Mouse (Mus musculus) testis, adult 2 months (tissue): ENCODE results near the gene Erc2. TPM values are rescaled to one million over a fixed set of nuclear protein-coding genes. Genes with fewer than 3 reads are reported as not detected.

Experiments
- H3K27ac ChIP-seq: fragments of 200-500 bp; 2 replicates; pipeline ENCODE4 v1.5.1; 2012; ENCODE audit warnings: low read depth, low read length; ENCODE audit not compliant: control insufficient read depth, insufficient read depth
- H3K27me3 ChIP-seq: fragments of 200-500 bp; 2 replicates; pipeline ENCODE4 v1.6.1; 2012; ENCODE audit warnings: mild to moderate bottlenecking, low read length, moderate library complexity; ENCODE audit not compliant: control insufficient read depth, insufficient read depth
- H3K36me3 ChIP-seq: fragments of 200-500 bp; 2 replicates; pipeline ENCODE4 v1.6.1; 2012; ENCODE audit warnings: mild to moderate bottlenecking, low read length; ENCODE audit not compliant: control insufficient read depth, insufficient read depth
- H3K4me1 ChIP-seq: fragments of 200-500 bp; 2 replicates; pipeline ENCODE4 v1.6.1; 2012; ENCODE audit warnings: low read length; ENCODE audit not compliant: control insufficient read depth, insufficient read depth
- H3K4me3 ChIP-seq: fragments of 200-500 bp; 2 replicates; pipeline ENCODE4 v1.5.1; 2012; ENCODE audit warnings: low read depth, mild to moderate bottlenecking, low read length, moderate library complexity, mixed read lengths; ENCODE audit not compliant: control insufficient read depth
- CTCF ChIP-seq: fragments of 200-500 bp; IDR thresholded peaks from 2 replicates; pipeline ENCODE4 v1.5.1; 2012; ENCODE audit warnings: low read depth, mild to moderate bottlenecking, inconsistent platforms, low read length, moderate library complexity; ENCODE audit not compliant: control insufficient read depth, insufficient read depth, insufficient replicate concordance
- POLR2A ChIP-seq: fragments of 200-500 bp; IDR thresholded peaks from 2 replicates; pipeline ENCODE4 v1.6.1; 2012; ENCODE audit warnings: low read depth, mild to moderate bottlenecking, inconsistent platforms, low read length, moderate library complexity; ENCODE audit not compliant: control insufficient read depth
- polyA plus RNA-seq: library from polyadenylated mRNA; depleted of rRNA; stranded (reverse); fragments of >200 nt; gene quantifications from 2 replicates; pipeline ENCODE4 v1.2.3, GENCODE M21; 2012

Erc2 gene
- polyA plus RNA-seq, 1 experiment, result 2.4 TPM

DNA sequence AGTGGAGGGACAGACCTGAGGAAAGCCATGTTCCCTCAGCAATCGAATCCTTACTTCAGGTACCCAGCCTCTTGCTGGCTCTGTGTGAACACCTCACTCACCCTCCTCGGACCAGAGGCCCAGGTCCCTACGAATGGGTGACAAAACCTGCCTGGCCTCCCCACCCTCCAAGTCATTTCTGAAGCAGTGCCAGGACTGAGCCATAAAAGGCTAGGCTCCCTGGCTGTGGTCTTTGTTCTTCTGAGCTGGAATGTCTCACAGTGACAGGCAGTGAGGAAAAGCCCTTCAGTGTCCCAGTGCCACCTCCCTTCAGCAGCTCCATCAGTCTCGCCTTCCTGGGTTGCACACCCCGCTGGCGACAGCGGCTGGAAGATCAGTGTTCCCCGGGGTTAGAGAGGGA, 794.8 kb downstream of the Erc2 start:
- H3K36me3 ChIP-seq, result no peaks in the 10 kb centered on the region
- TF ChIP-seq CTCF (no peak), POLR2A (no peak)
- H3K27ac ChIP-seq, result no peak overlapping the region
- H3K4me1 ChIP-seq, result no peaks in the 10 kb centered on the region; the same call in 1 of the 2 replicates
- H3K27me3 ChIP-seq, result no peaks in the 10 kb centered on the region
- H3K4me3 ChIP-seq, result no peak overlapping the region

GRCm38 (mm10) chr14:28418497-28418896, 796.3 kb downstream of the Erc2 start:
- H3K4me3 ChIP-seq, result no peak overlapping the region
- H3K27ac ChIP-seq, result no peak overlapping the region
- TF ChIP-seq CTCF (no peak), POLR2A (no peak)
- H3K36me3 ChIP-seq, result no peaks in the 10 kb centered on the region
- no peaks in the 10 kb centered on the region for H3K27me3 ChIP-seq
- H3K4me1 ChIP-seq, result no peaks in the 10 kb centered on the region; the same call in 1 of the 2 replicates

GRCm38 (mm10) chr14:28419188-28419587, 797.0 kb downstream of the Erc2 start:
- TF ChIP-seq POLR2A, result no peak
- no peak for TF ChIP-seq CTCF
- H3K27me3 ChIP-seq, result no peaks in the 10 kb centered on the region
- no peak overlapping the region for H3K4me3 ChIP-seq
- H3K27ac ChIP-seq, result no peak overlapping the region
- no peaks in the 10 kb centered on the region; the same call in 1 of the 2 replicates for H3K4me1 ChIP-seq
- H3K36me3 ChIP-seq, result no peaks in the 10 kb centered on the region

DNA sequence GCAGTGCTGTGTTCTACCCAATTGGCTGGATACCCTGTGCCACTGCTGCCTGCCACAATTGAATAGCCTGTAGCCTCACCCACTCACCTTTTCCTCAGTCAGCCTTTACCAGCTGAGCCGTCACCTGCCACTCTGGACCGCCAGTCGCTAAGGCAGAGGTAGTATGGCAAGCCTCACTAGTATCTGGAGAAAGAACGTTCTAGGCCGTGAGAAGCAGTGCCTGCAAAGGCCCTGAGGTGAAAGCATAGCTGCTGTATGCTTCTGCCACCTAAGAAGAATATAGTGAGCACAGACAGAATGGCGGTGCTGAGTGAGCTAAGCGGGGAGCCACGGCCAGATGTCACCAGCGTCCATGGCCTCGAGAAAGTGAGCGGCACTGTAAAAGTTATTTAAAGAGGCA, 798.4 kb downstream of the Erc2 start:
- TF ChIP-seq POLR2A (no peak), CTCF (no peak)
- Histone ChIP-seq H3K36me3 (no peaks in the 10 kb centered on the region), H3K4me1 (no peaks in the 10 kb centered on the region; the same call in 1 of the 2 replicates), H3K27me3 (no peaks in the 10 kb centered on the region), H3K4me3 (no peak overlapping the region), H3K27ac (no peak overlapping the region)

DNA sequence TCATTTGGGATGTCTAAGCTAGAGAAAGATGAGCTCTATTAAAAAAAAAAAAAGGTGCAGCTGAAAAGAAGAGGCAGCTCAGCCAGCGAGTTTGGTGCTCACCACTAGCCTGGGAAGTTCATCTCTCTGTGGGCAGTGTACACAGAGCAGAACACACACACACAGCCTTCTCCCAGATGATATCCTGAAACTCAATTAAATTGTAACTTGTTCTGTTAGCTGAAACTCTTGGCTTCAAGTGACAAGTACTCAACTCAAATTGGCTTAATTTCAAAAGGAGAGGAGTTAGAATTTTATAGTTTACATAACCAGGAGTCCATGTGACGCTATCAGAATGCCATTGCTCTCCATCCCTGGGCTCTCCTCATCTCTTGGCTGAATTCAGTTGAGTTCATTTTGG, 804.4 kb downstream of the Erc2 start:
- Histone ChIP-seq H3K36me3 (no peaks in the 10 kb centered on the region), H3K4me3 (no peak overlapping the region), H3K27me3 (no peaks in the 10 kb centered on the region), H3K27ac (no peak overlapping the region), H3K4me1 (no peaks in the 10 kb centered on the region)
- no peak for TF ChIP-seq CTCF
- TF ChIP-seq POLR2A, result no peak

DNA sequence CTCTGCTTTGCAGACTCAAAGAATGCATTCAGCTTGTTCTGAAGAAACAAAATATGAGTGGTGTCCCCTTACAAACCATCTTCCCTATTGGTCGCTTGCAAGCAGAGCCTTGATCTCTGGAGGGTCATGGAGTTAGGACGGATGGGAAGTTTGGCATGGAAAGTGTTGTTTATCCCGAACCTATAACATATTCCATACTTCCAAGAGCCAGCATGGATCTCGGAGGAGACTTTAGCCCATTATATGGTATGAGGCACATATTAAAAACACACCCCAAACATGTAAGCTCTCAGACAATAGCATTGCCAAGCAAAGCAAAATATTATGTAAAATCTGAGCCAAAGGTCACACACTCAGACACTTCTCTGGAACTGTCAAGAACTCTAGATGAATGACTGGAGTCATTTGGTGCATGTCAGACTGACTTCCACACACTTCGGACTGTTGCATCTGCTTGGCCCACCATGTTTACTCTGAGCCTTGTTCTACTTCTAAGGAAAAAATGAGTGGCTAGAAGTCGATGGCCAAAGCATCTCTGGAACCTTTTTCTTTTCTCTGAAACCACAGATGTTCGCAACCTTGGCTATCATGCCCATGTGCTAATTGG, 809.6 kb downstream of the Erc2 start:
- no peak for TF ChIP-seq POLR2A
- no peak for TF ChIP-seq CTCF
- Histone ChIP-seq H3K4me3 (no peak overlapping the region), H3K27ac (no peak overlapping the region), H3K36me3 (no peaks in the 10 kb centered on the region), H3K27me3 (no peaks in the 10 kb centered on the region), H3K4me1 (no peaks in the 10 kb centered on the region)

DNA sequence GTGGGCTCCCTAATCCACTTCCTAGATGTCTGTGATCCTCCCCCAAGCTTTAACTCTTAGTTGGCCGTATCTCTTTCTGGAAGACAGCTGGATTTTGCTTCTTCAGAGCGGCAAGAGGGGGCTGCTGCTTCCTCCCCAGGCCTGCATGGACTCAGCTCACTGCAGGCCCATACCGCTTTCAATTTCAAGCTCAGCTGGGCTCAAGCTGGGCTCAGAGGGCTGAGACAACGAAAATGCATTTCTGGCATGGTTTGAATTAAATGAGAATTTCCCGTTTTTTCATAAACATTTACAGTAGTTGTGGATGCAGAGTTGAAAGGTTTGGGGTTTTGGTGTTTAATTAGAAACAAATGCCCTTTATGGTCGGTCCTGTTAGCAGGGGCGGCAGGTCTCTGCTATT, 812.8 kb downstream of the Erc2 start:
- Histone ChIP-seq H3K36me3 (no peaks in the 10 kb centered on the region), H3K4me3 (no peak overlapping the region), H3K4me1 (no peaks in the 10 kb centered on the region), H3K27ac (no peak overlapping the region), H3K27me3 (no peaks in the 10 kb centered on the region)
- TF ChIP-seq POLR2A (no peak), CTCF (no peak)

DNA sequence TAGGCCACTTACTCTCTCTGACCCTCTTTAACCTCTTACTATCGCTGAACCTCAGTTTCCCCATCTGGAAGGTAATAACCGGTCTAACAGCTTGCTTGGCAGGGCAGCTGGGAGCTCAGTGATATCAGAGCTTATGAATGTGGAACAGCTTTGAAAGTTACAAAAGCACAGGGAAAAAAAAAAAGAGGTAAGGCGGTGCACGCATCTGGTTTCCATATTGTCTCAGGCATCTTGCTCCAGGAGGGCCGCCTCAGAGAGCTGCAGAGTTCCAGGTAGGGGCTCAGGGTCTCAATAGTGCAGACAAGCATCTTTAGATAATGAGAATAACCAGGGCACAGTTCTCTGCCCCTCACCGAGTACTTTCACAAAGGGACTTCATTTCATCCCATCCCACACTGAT, 816.9 kb downstream of the Erc2 start:
- Histone ChIP-seq H3K4me3 (no peak overlapping the region), H3K36me3 (no peaks in the 10 kb centered on the region), H3K27me3 (no peaks in the 10 kb centered on the region), H3K4me1 (no peaks in the 10 kb centered on the region), H3K27ac (no peak overlapping the region)
- TF ChIP-seq CTCF, result no peak
- TF ChIP-seq POLR2A, result no peak
